Mouse (Mus musculus): ENCODE measurements around the gene Arhgef28. TPM values are rescaled to one million over a fixed set of nuclear protein-coding genes. Genes with fewer than 3 reads are reported as not detected.

The Arhgef28 gene
- polyA plus RNA-seq, 1 experiment: 1.1 TPM

GRCm38 (mm10) chr13:98055194-98055593, 151.0 kb downstream of the Arhgef28 start:
- no peak overlapping the region for H3K4me3 ChIP-seq (ENCODE audit: insufficient read depth, poor library complexity, severe bottlenecking)
- H3K36me3 ChIP-seq (ENCODE audit: control insufficient read depth, insufficient read depth): no peaks in the 10 kb centered on the region
- TF ChIP-seq MYOG (IDR thresholded peaks at IDR 0.05; ENCODE audit: control insufficient read depth, extremely low read depth, insufficient read length) (no peak), USF1 (IDR thresholded peaks at IDR 0.05; ENCODE audit: low read depth) (no peak), FOSL1 (IDR thresholded peaks at IDR 0.05; ENCODE audit: insufficient read depth, low read length, poor library complexity, severe bottlenecking) (no peak), MAX (IDR thresholded peaks at IDR 0.05) (no peak), CTCF (IDR thresholded peaks at IDR 0.05; ENCODE audit: control insufficient read depth, insufficient read depth, insufficient read length) (no peak), CEBPB (IDR thresholded peaks at IDR 0.05; ENCODE audit: low read depth) (no peak), MYOD1 (IDR thresholded peaks at IDR 0.05; ENCODE audit: control insufficient read depth, insufficient read length, low read depth) (no peak)
- H3K79me2 ChIP-seq (ENCODE audit: control insufficient read depth, insufficient read depth): no peaks in the 10 kb centered on the region
- no peak overlapping the region for H3ac ChIP-seq (ENCODE audit: control insufficient read depth, insufficient read length, low read depth)
- H3K79me3 ChIP-seq (ENCODE audit: low read depth): no peaks in the 10 kb centered on the region
- H3K27me3 ChIP-seq (ENCODE audit: control insufficient read depth, insufficient read depth, insufficient read length): no peaks in the 10 kb centered on the region

- no peak overlapping the region for H3K4me3 ChIP-seq (ENCODE audit: insufficient read depth, poor library complexity, severe bottlenecking)
- no peak for TF ChIP-seq CTCF (IDR thresholded peaks at IDR 0.05; ENCODE audit: control insufficient read depth, insufficient read depth, insufficient read length)
- TF ChIP-seq CEBPB (IDR thresholded peaks at IDR 0.05; ENCODE audit: low read depth): no peak
- H3K79me2 ChIP-seq (ENCODE audit: control insufficient read depth, insufficient read depth): no peaks in the 10 kb centered on the region
- H3K27me3 ChIP-seq (ENCODE audit: control insufficient read depth, insufficient read depth, insufficient read length): peaks cover 13% of the 10 kb centered on the region
- H3K79me3 ChIP-seq (ENCODE audit: low read depth): no peaks in the 10 kb centered on the region
- H3K36me3 ChIP-seq (ENCODE audit: control insufficient read depth, insufficient read depth): no peaks in the 10 kb centered on the region
- no peak overlapping the region for H3ac ChIP-seq (ENCODE audit: control insufficient read depth, insufficient read length, low read depth)
Observed at GRCm38 (mm10) chr13:98040628-98041150, 165.6 kb downstream of the Arhgef28 start.

- H3K36me3 ChIP-seq (ENCODE audit: control insufficient read depth, insufficient read depth): no peaks in the 10 kb centered on the region
- no peak overlapping the region for H3K4me3 ChIP-seq (ENCODE audit: insufficient read depth, poor library complexity, severe bottlenecking)
- H3K79me3 ChIP-seq (ENCODE audit: low read depth): no peaks in the 10 kb centered on the region
- H3K79me2 ChIP-seq (ENCODE audit: control insufficient read depth, insufficient read depth): no peaks in the 10 kb centered on the region
- H3ac ChIP-seq (ENCODE audit: control insufficient read depth, insufficient read length, low read depth): no peak overlapping the region
- H3K27me3 ChIP-seq (ENCODE audit: control insufficient read depth, insufficient read depth, insufficient read length): peaks cover 16% of the 10 kb centered on the region
- TF ChIP-seq USF1 (IDR thresholded peaks at IDR 0.05; ENCODE audit: low read depth) (no peak), CTCF (IDR thresholded peaks at IDR 0.05; ENCODE audit: control insufficient read depth, insufficient read depth, insufficient read length) (no peak), MYOG (IDR thresholded peaks at IDR 0.05; ENCODE audit: control insufficient read depth, extremely low read depth, insufficient read length) (no peak), CEBPB (IDR thresholded peaks at IDR 0.05; ENCODE audit: low read depth) (no peak), FOSL1 (IDR thresholded peaks at IDR 0.05; ENCODE audit: insufficient read depth, low read length, poor library complexity, severe bottlenecking) (no peak), MAX (IDR thresholded peaks at IDR 0.05) (no peak), MYOD1 (IDR thresholded peaks at IDR 0.05; ENCODE audit: control insufficient read depth, insufficient read length, low read depth) (no peak)
Observed at GRCm38 (mm10) chr13:98038731-98039130, 167.5 kb downstream of the Arhgef28 start.

DNA sequence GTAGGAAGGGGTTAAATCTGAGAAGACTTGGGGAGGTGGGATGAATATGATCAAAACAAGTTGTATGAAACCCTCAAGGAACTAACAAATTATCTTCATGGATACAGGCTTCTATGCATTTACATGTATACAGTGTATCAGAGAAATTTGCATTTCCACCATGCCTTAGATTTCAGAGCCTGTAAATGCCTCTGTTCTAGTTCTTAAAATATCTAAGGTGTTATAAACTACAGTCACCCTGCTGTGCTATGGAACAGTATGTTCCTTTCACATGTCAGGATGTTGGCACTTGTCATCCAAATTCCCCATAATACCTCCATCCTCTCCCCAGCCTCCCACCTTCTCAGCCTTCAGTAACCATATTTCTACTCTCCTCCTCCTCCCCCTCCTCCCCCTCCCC, 168.5 kb downstream of the Arhgef28 start:
- no peaks in the 10 kb centered on the region for H3K79me3 ChIP-seq (ENCODE audit: low read depth)
- no peak overlapping the region for H3ac ChIP-seq (ENCODE audit: control insufficient read depth, insufficient read length, low read depth)
- TF ChIP-seq CEBPB (IDR thresholded peaks at IDR 0.05; ENCODE audit: low read depth) (no peak), MAX (IDR thresholded peaks at IDR 0.05) (no peak), MYOG (IDR thresholded peaks at IDR 0.05; ENCODE audit: control insufficient read depth, extremely low read depth, insufficient read length) (no peak)
- H3K36me3 ChIP-seq (ENCODE audit: control insufficient read depth, insufficient read depth): no peaks in the 10 kb centered on the region
- no peaks in the 10 kb centered on the region for H3K79me2 ChIP-seq (ENCODE audit: control insufficient read depth, insufficient read depth)
- H3K4me3 ChIP-seq (ENCODE audit: insufficient read depth, poor library complexity, severe bottlenecking): no peak overlapping the region
- peaks cover 18% of the 10 kb centered on the region for H3K27me3 ChIP-seq (ENCODE audit: control insufficient read depth, insufficient read depth, insufficient read length)

DNA sequence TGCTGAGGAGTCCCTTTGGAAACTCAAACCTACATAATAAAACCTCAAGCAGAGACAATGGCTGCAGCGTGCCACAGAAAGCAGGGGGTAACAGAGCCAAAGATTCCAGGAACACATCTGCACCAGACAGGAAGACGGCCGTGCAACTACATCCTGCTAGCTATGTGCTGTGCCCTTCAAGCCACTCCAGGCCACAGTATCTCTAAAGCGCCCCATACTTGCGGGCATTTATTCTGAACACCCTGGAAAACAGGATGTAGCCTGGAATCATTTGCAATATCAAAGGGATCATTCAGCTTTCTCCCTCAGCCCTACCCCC, 174.6 kb downstream of the Arhgef28 start:
- Histone ChIP-seq H3K36me3 (ENCODE audit: control insufficient read depth, insufficient read depth) (no peaks in the 10 kb centered on the region), H3K79me2 (ENCODE audit: control insufficient read depth, insufficient read depth) (no peaks in the 10 kb centered on the region), H3K79me3 (ENCODE audit: low read depth) (no peaks in the 10 kb centered on the region), H3K27me3 (ENCODE audit: control insufficient read depth, insufficient read depth, insufficient read length) (peaks cover 9% of the 10 kb centered on the region), H3ac (ENCODE audit: control insufficient read depth, insufficient read length, low read depth) (peak overlapping the region; percentile 0), H3K4me3 (ENCODE audit: insufficient read depth, poor library complexity, severe bottlenecking) (no peak overlapping the region)
- TF ChIP-seq MYOD1 (IDR thresholded peaks at IDR 0.05; ENCODE audit: control insufficient read depth, insufficient read length, low read depth) (no peak), CEBPB (IDR thresholded peaks at IDR 0.05; ENCODE audit: low read depth) (no peak), MYOG (IDR thresholded peaks at IDR 0.05; ENCODE audit: control insufficient read depth, extremely low read depth, insufficient read length) (no peak), MAX (IDR thresholded peaks at IDR 0.05) (no peak), FOSL1 (IDR thresholded peaks at IDR 0.05; ENCODE audit: insufficient read depth, low read length, poor library complexity, severe bottlenecking) (no peak), CTCF (IDR thresholded peaks at IDR 0.05; ENCODE audit: control insufficient read depth, insufficient read depth, insufficient read length) (no peak), USF1 (IDR thresholded peaks at IDR 0.05; ENCODE audit: low read depth) (no peak)

DNA sequence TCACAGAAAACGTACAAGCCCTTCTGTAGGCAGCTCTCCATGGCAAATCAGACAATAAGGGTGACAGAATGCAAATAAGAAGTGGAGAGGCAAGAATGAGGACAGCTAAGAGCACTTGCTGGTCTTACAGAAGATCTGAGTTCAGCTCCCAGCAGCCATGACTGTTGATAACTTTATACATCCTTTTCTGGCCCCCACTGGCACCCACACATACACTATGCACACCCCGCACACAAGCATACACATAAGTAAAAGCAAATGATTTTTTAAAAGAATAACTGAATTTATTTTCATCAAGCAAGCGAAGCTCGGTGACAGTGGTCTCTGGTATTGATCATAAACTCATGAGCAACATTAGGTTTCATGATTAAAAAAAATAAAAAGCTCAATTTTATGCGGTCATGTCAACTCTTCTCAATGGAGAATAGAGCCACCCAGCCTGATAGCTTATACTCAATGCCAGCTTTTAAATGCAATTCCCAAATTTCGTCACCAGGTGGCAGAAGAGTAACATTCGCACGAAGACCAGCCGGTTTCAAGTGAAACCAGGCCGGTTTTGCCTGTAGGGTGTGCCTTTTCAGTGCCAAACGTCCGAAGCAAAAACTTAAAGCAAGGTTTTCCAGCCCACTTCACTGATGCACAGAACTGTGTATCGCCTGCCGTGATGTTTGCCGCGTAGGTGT, 175.1 kb downstream of the Arhgef28 start:
- Histone ChIP-seq H3K79me3 (ENCODE audit: low read depth) (no peaks in the 10 kb centered on the region), H3K27me3 (ENCODE audit: control insufficient read depth, insufficient read depth, insufficient read length) (peaks cover 9% of the 10 kb centered on the region), H3K36me3 (ENCODE audit: control insufficient read depth, insufficient read depth) (no peaks in the 10 kb centered on the region), H3K79me2 (ENCODE audit: control insufficient read depth, insufficient read depth) (no peaks in the 10 kb centered on the region), H3K4me3 (ENCODE audit: insufficient read depth, poor library complexity, severe bottlenecking) (no peak overlapping the region), H3ac (ENCODE audit: control insufficient read depth, insufficient read length, low read depth) (peak overlapping the region; percentile 0)
- TF ChIP-seq CTCF (IDR thresholded peaks at IDR 0.05; ENCODE audit: control insufficient read depth, insufficient read depth, insufficient read length) (peak; percentile 49), USF1 (IDR thresholded peaks at IDR 0.05; ENCODE audit: low read depth) (no peak)

Data from C2C12 (cell line).